Mouse (Mus musculus) left cerebral cortex, postnatal 25 days (tissue): ENCODE measurements at regions not wholly inside any gene's neighbourhood (a gene's known extent, or its start where the extent isn't known, plus 50 kb on each side); places are given as distances from the start of the nearest gene placed in this dataset.

Source experiments
- DNase-seq, 2 experiments: peaks; one replicate each; pipeline ENCODE4 v3.0.0; 2022; ENCODE audit warnings: low spot score in 2 of 2, mixed read lengths in 1 of 2
- intact Hi-C: fragments of 180-260 bp; cut with DNase I; formaldehyde crosslinking; loops from one replicate; pipeline ENCODE4 v1.15.1; 2025

GRCm38 (mm10) chr1:124156832-124157231 lies 111.5 kb upstream of the Dpp10 start:
- peak in 1 of 2 experiments; percentile 59 for DNase-seq
- intact Hi-C loops, result no loop called here

- DNase-seq, result no peak
- intact Hi-C loops, result no loop called here
These were observed 106.7 kb upstream of the Dpp10 start for GRCm38 (mm10) chr1:124152101-124152500.

GRCm38 (mm10) chr1:124148590-124148989 lies 103.2 kb upstream of the Dpp10 start:
- intact Hi-C loops, result no loop called here
- DNase-seq, result peak; percentile 30 to 91

GRCm38 (mm10) chr1:124104286-124104846 lies 59.0 kb upstream of the Dpp10 start:
- DNase-seq, result no peak
- intact Hi-C loops, result no loop called here

DNA sequence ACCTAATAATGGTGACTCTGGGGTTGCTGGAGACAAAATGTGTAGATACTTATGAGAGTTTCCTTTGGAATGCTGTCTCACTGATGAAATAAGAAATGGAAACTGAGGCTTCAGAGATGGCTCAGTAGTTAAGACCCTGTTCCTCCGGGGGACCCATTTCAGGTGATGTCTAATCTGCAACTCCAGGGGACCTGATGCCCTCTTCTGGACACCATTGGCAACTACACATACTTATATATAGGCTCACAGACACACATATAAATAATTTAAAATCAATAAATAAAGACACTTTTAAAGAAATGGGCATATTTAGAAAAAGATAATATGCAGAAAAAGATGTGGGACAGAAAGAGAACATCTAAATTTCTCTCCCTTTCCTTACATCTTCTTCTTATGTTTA lies 57.7 kb upstream of the Dpp10 start:
- intact Hi-C loops, result no loop called here
- DNase-seq, result no peak
